Mouse (Mus musculus) Patski (cell line): ENCODE data around the gene Polh. TPM values are rescaled to one million over a fixed set of nuclear protein-coding genes. Genes with fewer than 3 reads are reported as not detected.
A peak's percentile ranks its signal among the peaks of the same experiment; 100 is the strongest.

Source experiments
- ATAC-seq: fragments of 100-300 bp; one replicate; pipeline ENCODE4 v1.8.0; 2021
- CTCF ChIA-PET: fragments of 350-600 bp; sonication (Branson Sonifier 250); formaldehyde crosslinking; loops from one replicate; lab custom pipeline; 2022; ENCODE audit warnings: inconsistent platforms; lab: Charles Lee
- POLR2A ChIA-PET: fragments of 350-600 bp; sonication (Branson Sonifier 250); formaldehyde crosslinking; loops from one replicate; lab custom pipeline; 2022; ENCODE audit warnings: antibody characterized with exemption, inconsistent platforms; lab: Charles Lee
- DNase-seq: peaks from one replicate; pipeline ENCODE4 v3.0.0-alpha.2; 2011; ENCODE audit warnings: low read depth, low spot score
- H3K27me3 ChIP-seq: fragments of 371-371 bp; one replicate; pipeline ENCODE4 v1.5.1; 2021
- CTCF ChIP-seq: fragments of 100-300 bp; IDR thresholded peaks from one replicate; pipeline ENCODE4 v1.5.1; 2021
- in situ Hi-C: fragments of 300-500 bp; cut with MboI; formaldehyde crosslinking; loops from 3 replicates; pipeline ENCODE4 v1.11.1; 2018; ENCODE audit warnings: low pct_unique_long_range_greater_than_20kb, mixed read lengths
- polyA plus RNA-seq: library from polyadenylated mRNA; unstranded; gene quantifications from one replicate; pipeline ENCODE4 v1.2.3, GENCODE M21; 2021

Gene Polh
- polyA plus RNA-seq, 1 experiment from 2014 or later, result 14.4 TPM

- no peak for TF ChIP-seq CTCF
- ATAC-seq (no peak), DNase-seq (no peak)
- H3K27me3 ChIP-seq, result no peaks in the 10 kb centered on the region
- in situ Hi-C loops, result no loop called here
- ChIA-PET CTCF (no interaction called here), POLR2A (interaction anchor here (1.3 kb wide), 1 partner anchor 8 kb away, joined by 4 read pairs; no protein-coding TSS in a partner anchor)
Measured at GRCm38 (mm10) chr17:46237480-46237879, 35.0 kb upstream of the Polh start.

- H3K27me3 ChIP-seq, result no peaks in the 10 kb centered on the region
- ATAC-seq (no peak), DNase-seq (no peak)
- ChIA-PET CTCF (no interaction called here), POLR2A (no interaction called here)
- TF ChIP-seq CTCF, result no peak
- in situ Hi-C loops, result no loop called here
Measured at GRCm38 (mm10) chr17:46237079-46237478, 34.6 kb upstream of the Polh start.

GRCm38 (mm10) chr17:46236067-46236466, 33.6 kb upstream of the Polh start:
- no peak for TF ChIP-seq CTCF
- ChIA-PET POLR2A (no interaction called here), CTCF (no interaction called here)
- H3K27me3 ChIP-seq, result no peaks in the 10 kb centered on the region
- no peak for DNase-seq
- in situ Hi-C loops, result no loop called here
- no peak for ATAC-seq

GRCm38 (mm10) chr17:46227576-46227975, 25.1 kb upstream of the Polh start:
- in situ Hi-C loops, result no loop called here
- POLR2A ChIA-PET, result interaction anchor here (0.6 to 1.4 kb wide), 2 partner anchors 16 to 721 kb away, joined by 3 to 5 read pairs; partner anchors contain the start of gene Aars2
- CTCF ChIA-PET, result interaction anchor here (0.9 kb wide), 2 partner anchors 12 to 47 kb away, joined by 3 read pairs; no protein-coding TSS in a partner anchor
- ATAC-seq, result no peak
- no peaks in the 10 kb centered on the region for H3K27me3 ChIP-seq
- TF ChIP-seq CTCF, result no peak
- no peak for DNase-seq

- no peak for TF ChIP-seq CTCF
- H3K27me3 ChIP-seq, result no peaks in the 10 kb centered on the region
- DNase-seq (no peak), ATAC-seq (no peak)
- in situ Hi-C loops, result no loop called here
- ChIA-PET POLR2A (interaction anchor here (0.7 kb wide), 1 partner anchor 8 kb away, joined by 3 read pairs; no protein-coding TSS in a partner anchor), CTCF (interaction anchor here (1.6 kb wide), 1 partner anchor 173 kb away, joined by 3 read pairs; no protein-coding TSS in a partner anchor)
Measured at GRCm38 (mm10) chr17:46221601-46222000, 19.2 kb upstream of the Polh start.

GRCm38 (mm10) chr17:46210550-46210949, 8.1 kb upstream of the Polh start:
- TF ChIP-seq CTCF, result no peak
- DNase-seq, result peak; percentile 86
- ChIA-PET CTCF (interaction anchor here (1.3 kb wide), 1 partner anchor 18 kb away, joined by 3 read pairs; no protein-coding TSS in a partner anchor), POLR2A (no interaction called here)
- in situ Hi-C loops, result no loop called here
- H3K27me3 ChIP-seq, result no peaks in the 10 kb centered on the region
- peak; percentile 73 for ATAC-seq

DNA sequence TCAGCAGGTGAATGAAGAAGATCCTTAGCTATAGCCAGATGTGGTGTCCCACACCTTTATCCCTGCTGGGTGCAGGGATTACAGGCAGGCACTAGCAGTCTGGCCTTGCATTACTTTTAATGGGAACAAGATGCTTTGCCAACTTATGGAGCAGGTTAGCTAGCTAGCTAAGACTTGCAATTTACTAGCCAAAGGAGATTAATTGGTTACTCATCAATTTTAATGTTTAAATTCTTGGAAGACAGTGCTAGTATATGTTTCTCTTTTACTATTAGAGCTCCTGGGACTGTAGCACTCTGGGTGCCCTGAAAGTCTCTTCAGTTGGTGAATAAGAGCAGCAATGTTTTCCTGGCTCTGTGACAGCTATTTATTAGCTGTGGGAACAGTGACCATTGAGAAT, 4.2 kb upstream of the Polh start:
- ChIA-PET CTCF (no interaction called here), POLR2A (no interaction called here)
- TF ChIP-seq CTCF, result no peak
- H3K27me3 ChIP-seq, result no peaks in the 10 kb centered on the region
- in situ Hi-C loops, result no loop called here
- DNase-seq (no peak), ATAC-seq (no peak)

DNA sequence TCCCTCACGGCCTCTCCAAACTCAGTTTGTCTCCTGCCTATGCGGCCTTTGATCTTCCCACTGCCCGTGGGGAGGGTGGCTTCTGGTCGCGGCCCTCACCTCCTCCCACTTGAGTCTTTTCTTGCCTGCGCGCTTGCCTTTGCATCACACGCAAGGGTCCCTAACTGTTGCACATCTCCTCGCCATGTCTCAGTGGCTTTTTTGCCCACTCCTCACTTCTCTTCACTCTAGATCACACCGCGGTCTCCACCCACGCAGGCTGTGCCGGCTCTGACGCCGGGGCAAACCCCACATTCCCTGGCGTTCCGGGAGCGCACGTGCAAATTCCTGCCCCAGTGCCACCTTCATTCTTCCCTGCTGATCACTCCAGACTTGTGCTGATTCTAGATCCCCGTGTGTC, 633 bp upstream of the Polh start:
- no peak for ATAC-seq
- in situ Hi-C loops, result no loop called here
- ChIA-PET POLR2A (interaction anchor here (1.4 kb wide), 1 partner anchor 41 kb away, joined by 3 read pairs; no protein-coding TSS in a partner anchor), CTCF (interaction anchor here (1.5 kb wide), 1 partner anchor 19 kb away, joined by 4 read pairs; no protein-coding TSS in a partner anchor)
- no peak for TF ChIP-seq CTCF
- DNase-seq, result no peak
- no peaks in the 10 kb centered on the region for H3K27me3 ChIP-seq

- ChIA-PET POLR2A (interaction anchor here (0.9 kb wide), 1 partner anchor 41 kb away, joined by 3 read pairs; no protein-coding TSS in a partner anchor), CTCF (interaction anchor here (1.4 kb wide), 1 partner anchor 28 kb away, joined by 4 read pairs; no protein-coding TSS in a partner anchor)
- DNase-seq (no peak), ATAC-seq (no peak)
- in situ Hi-C loops, result no loop called here
- no peak for TF ChIP-seq CTCF
- no peaks in the 10 kb centered on the region for H3K27me3 ChIP-seq
Measured at GRCm38 (mm10) chr17:46201151-46201550, 1.3 kb downstream of the Polh start.

DNA sequence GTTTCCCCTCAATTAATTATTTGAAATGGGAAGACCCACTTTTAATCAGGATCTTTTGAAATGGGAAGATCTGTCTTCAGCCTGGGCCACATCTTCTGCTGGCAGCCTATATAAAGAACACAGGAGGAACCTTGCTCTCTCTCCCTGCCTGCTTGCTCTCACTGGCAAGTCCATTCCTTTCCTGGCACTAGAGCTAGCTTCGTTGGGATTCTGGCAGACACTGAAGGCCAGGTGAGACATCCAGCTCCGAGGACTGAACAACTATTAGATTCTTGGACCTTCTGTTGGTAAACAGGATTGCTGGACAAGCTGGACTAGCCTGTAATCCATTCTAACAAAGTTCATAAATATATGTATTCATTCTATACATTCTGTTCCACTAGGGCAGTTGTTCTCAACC, 13.6 kb downstream of the Polh start:
- DNase-seq, result no peak
- no peak for ATAC-seq
- POLR2A ChIA-PET, result no interaction called here
- TF ChIP-seq CTCF, result no peak
- no peaks in the 10 kb centered on the region for H3K27me3 ChIP-seq
- CTCF ChIA-PET, result no interaction called here
- in situ Hi-C loops, result no loop called here

GRCm38 (mm10) chr17:46182273-46182672, 20.2 kb downstream of the Polh start:
- H3K27me3 ChIP-seq, result no peaks in the 10 kb centered on the region
- in situ Hi-C loops, result no loop called here
- ChIA-PET POLR2A (interaction anchor here (0.6 kb wide), 1 partner anchor 34 kb away, joined by 3 read pairs; no protein-coding TSS in a partner anchor), CTCF (interaction anchor here (1.0 kb wide), 1 partner anchor 10 kb away, joined by 4 read pairs; no protein-coding TSS in a partner anchor)
- peak; percentile 55 for TF ChIP-seq CTCF
- no peak for DNase-seq
- no peak for ATAC-seq
